Mouse (Mus musculus) liver, postnatal 0 days (tissue): ENCODE measurements around the gene Rpp25l.

Source experiments
- CTCF ChIP-seq: sonication (generic); IDR thresholded peaks from 2 replicates; pipeline ENCODE4 v1.5.1; 2016; ENCODE audit warnings: antibody characterized with exemption, low read depth
- EP300 ChIP-seq: IDR thresholded peaks from 2 replicates; pipeline ENCODE4 v1.6.1; 2016; ENCODE audit warnings: antibody characterized with exemption, low read depth, mild to moderate bottlenecking

- TF ChIP-seq CTCF (no peak), EP300 (no peak)
These were observed 44.0 kb upstream of the Rpp25l start for GRCm38 (mm10) chr4:41757321-41757720.
